Mouse (Mus musculus): ENCODE measurements at regions not wholly inside any gene's neighbourhood (a gene's known extent, or its start where the extent isn't known, plus 50 kb on each side); places are given as distances from the start of the nearest gene placed in this dataset.

- Histone ChIP-seq H3K4me2 (ENCODE audit: insufficient read depth, low read depth, poor library complexity, severe bottlenecking) (no peak overlapping the region), H3K27ac (ENCODE audit: insufficient read depth, low read depth) (no peak overlapping the region), H3K36me3 (replicated peaks in 1 of 2; ENCODE audit: control insufficient read depth in 1 of 2, insufficient read depth in 1 of 2, low read length in 1 of 2) (no peaks in the 10 kb centered on the region), H3K27me3 (replicated peaks) (no peaks in the 10 kb centered on the region), H3K4me1 (ENCODE audit: control insufficient read depth in 1 of 2, insufficient read depth in 2 of 2) (no peaks in the 10 kb centered on the region), H3K4me3 (replicated peaks in 1 of 3; ENCODE audit: low read depth in 2 of 3, low read length in 2 of 3, poor library complexity in 1 of 3) (no peak overlapping the region), H3K9ac (ENCODE audit: insufficient read depth, low read depth) (no peak overlapping the region), H3K79me2 (replicated peaks; ENCODE audit: control insufficient read depth, extremely low read depth, insufficient read depth, poor library complexity, severe bottlenecking) (no peaks in the 10 kb centered on the region), H3K9me3 (replicated peaks; ENCODE audit: low read length) (peaks cover 36% of the 10 kb centered on the region)
- in situ Hi-C loops (cut with MboI; ENCODE audit: low pct_ligation_motif_present, low pct_unique_long_range_greater_than_20kb, low sequenced_read_pairs) (loop anchor here (25.0 kb wide), 1 partner anchor 836 kb away; no protein-coding TSS in a partner anchor), dilution Hi-C loops (cut with MboI; ENCODE audit: extremely low pct_ligation_motif_present, extremely low pct_unique_long_range_greater_than_20kb, low sequenced_read_pairs) (no loop called here)
- TF ChIP-seq ELF1 (IDR thresholded peaks at IDR 0.05; ENCODE audit: low read depth, low read length): no peak
- no peak for TF ChIP-seq EP300 (IDR thresholded peaks at IDR 0.05; ENCODE audit: low read length)
- no peak for TF ChIP-seq USF2 (conservative IDR thresholded peaks at IDR 0.05; ENCODE audit: low read depth, low read length)
- no peak for TF ChIP-seq ZC3H11A (IDR thresholded peaks at IDR 0.05; ENCODE audit: low read depth, low read length)
- TF ChIP-seq NELFE (IDR thresholded peaks at IDR 0.05; ENCODE audit: low read depth, low read length): no peak
- no peak for TF ChIP-seq USF1 (IDR thresholded peaks at IDR 0.05; ENCODE audit: low read depth, low read length)
- no peak for TF ChIP-seq MEF2A (IDR thresholded peaks at IDR 0.05; ENCODE audit: borderline replicate concordance, low read depth, low read length)
- no peak for TF ChIP-seq MAX (IDR thresholded peaks at IDR 0.05; ENCODE audit: low read length)
- TF ChIP-seq BHLHE40 (IDR thresholded peaks at IDR 0.05; ENCODE audit: low read depth, low read length): no peak
- TF ChIP-seq TCF12 (IDR thresholded peaks at IDR 0.05; ENCODE audit: low read depth, low read length): no peak
- no peak for DNase-seq (ENCODE audit: extremely low read depth)
Observed at GRCm38 (mm10) chr15:72200861-72201260, 1633.5 kb upstream of the Gm6569 start.

- H3K79me2 ChIP-seq (replicated peaks; ENCODE audit: control insufficient read depth, extremely low read depth, insufficient read depth, poor library complexity, severe bottlenecking): no peaks in the 10 kb centered on the region
- H3K4me1 ChIP-seq (ENCODE audit: control insufficient read depth in 1 of 2, insufficient read depth in 2 of 2): no peaks in the 10 kb centered on the region
- H3K27ac ChIP-seq (ENCODE audit: insufficient read depth, low read depth): no peak overlapping the region
- in situ Hi-C loops (cut with MboI; ENCODE audit: low pct_ligation_motif_present, low pct_unique_long_range_greater_than_20kb, low sequenced_read_pairs): loop anchor here (25.0 kb wide), 1 partner anchor 836 kb away; no protein-coding TSS in a partner anchor
- dilution Hi-C loops (cut with MboI; ENCODE audit: extremely low pct_ligation_motif_present, extremely low pct_unique_long_range_greater_than_20kb, low sequenced_read_pairs): no loop called here
- H3K27me3 ChIP-seq (replicated peaks): no peaks in the 10 kb centered on the region
- no peak overlapping the region for H3K9ac ChIP-seq (ENCODE audit: insufficient read depth, low read depth)
- no peak overlapping the region for H3K4me2 ChIP-seq (ENCODE audit: insufficient read depth, low read depth, poor library complexity, severe bottlenecking)
- peaks cover 34% of the 10 kb centered on the region for H3K9me3 ChIP-seq (replicated peaks; ENCODE audit: low read length)
- no peak for TF ChIP-seq POLR2A (IDR thresholded peaks at IDR 0.05; ENCODE audit: low read depth, low read length)
- TF ChIP-seq GABPA (IDR thresholded peaks at IDR 0.05; ENCODE audit: insufficient replicate concordance, low read depth, low read length): no peak
- TF ChIP-seq ZNF384 (IDR thresholded peaks at IDR 0.05; ENCODE audit: low read depth, low read length): no peak
- TF ChIP-seq RAD21 (IDR thresholded peaks at IDR 0.05; ENCODE audit: low read depth, low read length): no peak
- H3K4me3 ChIP-seq (replicated peaks in 1 of 3; ENCODE audit: low read depth in 2 of 3, low read length in 2 of 3, poor library complexity in 1 of 3): no peak overlapping the region
- H3K36me3 ChIP-seq (replicated peaks in 1 of 2; ENCODE audit: control insufficient read depth in 1 of 2, insufficient read depth in 1 of 2, low read length in 1 of 2): no peaks in the 10 kb centered on the region
- no peak for DNase-seq (ENCODE audit: extremely low read depth)
Observed at GRCm38 (mm10) chr15:72201791-72202190, 1632.6 kb upstream of the Gm6569 start.

DNA sequence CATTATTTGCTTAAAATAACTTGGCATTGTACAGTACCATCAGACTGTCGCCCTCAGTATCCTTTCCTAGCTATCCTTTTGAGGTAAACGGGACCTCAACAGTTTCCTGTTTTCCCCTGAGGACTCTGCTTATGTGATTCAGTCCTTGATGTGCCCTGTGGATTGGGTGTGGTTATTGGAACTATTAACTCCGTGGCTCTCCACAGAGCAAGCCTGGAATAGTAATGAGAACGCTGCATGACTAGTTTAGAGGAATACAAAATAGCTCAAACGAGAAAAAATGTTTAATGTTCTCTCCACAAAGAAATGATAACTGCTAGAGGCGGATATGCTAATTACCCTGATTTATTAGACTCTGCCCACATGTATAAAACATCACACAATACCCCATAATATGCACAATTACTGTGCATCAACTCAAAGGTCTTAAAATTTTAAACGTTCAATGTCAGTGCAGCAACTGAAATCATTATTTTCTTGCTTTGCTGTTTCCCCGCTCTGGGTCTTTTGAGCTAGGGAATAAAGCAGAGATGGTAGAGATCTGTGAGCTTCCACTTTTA, 1629.0 kb upstream of the Gm6569 start:
- no peak for DNase-seq (ENCODE audit: extremely low read depth)
- Histone ChIP-seq H3K27ac (ENCODE audit: insufficient read depth, low read depth) (no peak overlapping the region), H3K27me3 (replicated peaks) (no peaks in the 10 kb centered on the region), H3K4me1 (ENCODE audit: control insufficient read depth in 1 of 2, insufficient read depth in 2 of 2) (no peaks in the 10 kb centered on the region), H3K4me2 (ENCODE audit: insufficient read depth, low read depth, poor library complexity, severe bottlenecking) (no peak overlapping the region), H3K36me3 (replicated peaks in 1 of 2; ENCODE audit: control insufficient read depth in 1 of 2, insufficient read depth in 1 of 2, low read length in 1 of 2) (no peaks in the 10 kb centered on the region), H3K4me3 (replicated peaks in 1 of 3; ENCODE audit: low read depth in 2 of 3, low read length in 2 of 3, poor library complexity in 1 of 3) (no peak overlapping the region), H3K9me3 (replicated peaks; ENCODE audit: low read length) (peaks cover 44% of the 10 kb centered on the region), H3K79me2 (replicated peaks; ENCODE audit: control insufficient read depth, extremely low read depth, insufficient read depth, poor library complexity, severe bottlenecking) (no peaks in the 10 kb centered on the region), H3K9ac (ENCODE audit: insufficient read depth, low read depth) (no peak overlapping the region)
- dilution Hi-C loops (cut with MboI; ENCODE audit: extremely low pct_ligation_motif_present, extremely low pct_unique_long_range_greater_than_20kb, low sequenced_read_pairs) (no loop called here), in situ Hi-C loops (cut with MboI; ENCODE audit: low pct_ligation_motif_present, low pct_unique_long_range_greater_than_20kb, low sequenced_read_pairs) (loop anchor here (25.0 kb wide), 1 partner anchor 832 kb away; no protein-coding TSS in a partner anchor)
- TF ChIP-seq SMC3 (IDR thresholded peaks at IDR 0.05; ENCODE audit: low read depth, low read length) (no peak), E2F4 (IDR thresholded peaks at IDR 0.05; ENCODE audit: insufficient replicate concordance, low read depth, low read length) (no peak)
